Mouse (Mus musculus): ENCODE results near the gene Pelo. TPM values are rescaled to one million over a fixed set of nuclear protein-coding genes. Genes with fewer than 3 reads are reported as not detected.

The Pelo gene
- not detected for polyA plus RNA-seq (2014; fragmentation: Illumina TruSeq; extraction: RNeasy Lipid Tissue Mini Kit (QIAGEN cat#74804); ENCODE audit: low replicate concordance)

DNA sequence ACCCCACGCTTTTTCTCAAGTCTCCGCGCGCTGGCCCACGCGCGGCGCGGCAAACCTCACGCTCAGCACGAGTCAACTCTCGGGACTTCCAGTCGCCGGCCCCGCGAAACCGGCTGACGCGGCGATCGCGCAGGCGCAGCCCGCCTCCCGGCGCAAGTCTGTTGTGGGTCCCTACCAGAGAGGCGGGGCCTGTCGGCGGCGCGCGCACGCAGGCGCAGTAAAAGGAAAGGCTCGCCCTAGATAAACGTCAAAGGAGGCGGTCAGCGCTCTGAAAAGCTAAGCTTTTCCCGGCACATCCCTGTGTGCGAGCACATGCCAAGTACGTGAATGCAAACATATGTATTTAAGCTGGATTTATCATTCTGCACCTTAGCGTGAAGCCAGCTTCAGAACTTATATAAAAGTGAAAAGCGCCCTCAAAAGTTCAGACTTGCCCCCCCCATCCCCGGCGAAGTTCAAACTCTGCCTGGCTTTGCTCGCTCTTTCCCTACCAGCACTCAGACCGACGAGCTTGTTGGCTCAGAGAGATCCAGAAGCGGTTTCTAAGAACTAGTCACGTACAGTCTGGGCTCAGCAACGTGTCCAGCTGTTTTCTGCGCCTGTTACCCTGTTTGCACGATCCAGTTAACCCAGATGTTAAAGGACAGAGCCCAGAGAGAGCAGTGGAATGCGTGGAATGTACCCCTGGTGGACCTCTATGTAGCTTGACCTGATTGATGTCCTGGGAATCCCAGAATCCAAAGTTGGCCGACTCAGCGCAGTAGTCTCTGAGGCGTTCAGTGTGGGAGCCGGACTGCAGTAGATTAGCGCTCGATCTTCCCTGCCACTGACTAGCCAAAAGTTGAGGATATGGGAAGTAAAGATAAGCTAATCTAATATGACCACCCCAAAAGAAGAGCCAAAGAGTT lies at the start of gene Pelo:
TSS of gene Pelo (minus strand) at position 118 of the 908 bp plus-strand sequence.

DNA sequence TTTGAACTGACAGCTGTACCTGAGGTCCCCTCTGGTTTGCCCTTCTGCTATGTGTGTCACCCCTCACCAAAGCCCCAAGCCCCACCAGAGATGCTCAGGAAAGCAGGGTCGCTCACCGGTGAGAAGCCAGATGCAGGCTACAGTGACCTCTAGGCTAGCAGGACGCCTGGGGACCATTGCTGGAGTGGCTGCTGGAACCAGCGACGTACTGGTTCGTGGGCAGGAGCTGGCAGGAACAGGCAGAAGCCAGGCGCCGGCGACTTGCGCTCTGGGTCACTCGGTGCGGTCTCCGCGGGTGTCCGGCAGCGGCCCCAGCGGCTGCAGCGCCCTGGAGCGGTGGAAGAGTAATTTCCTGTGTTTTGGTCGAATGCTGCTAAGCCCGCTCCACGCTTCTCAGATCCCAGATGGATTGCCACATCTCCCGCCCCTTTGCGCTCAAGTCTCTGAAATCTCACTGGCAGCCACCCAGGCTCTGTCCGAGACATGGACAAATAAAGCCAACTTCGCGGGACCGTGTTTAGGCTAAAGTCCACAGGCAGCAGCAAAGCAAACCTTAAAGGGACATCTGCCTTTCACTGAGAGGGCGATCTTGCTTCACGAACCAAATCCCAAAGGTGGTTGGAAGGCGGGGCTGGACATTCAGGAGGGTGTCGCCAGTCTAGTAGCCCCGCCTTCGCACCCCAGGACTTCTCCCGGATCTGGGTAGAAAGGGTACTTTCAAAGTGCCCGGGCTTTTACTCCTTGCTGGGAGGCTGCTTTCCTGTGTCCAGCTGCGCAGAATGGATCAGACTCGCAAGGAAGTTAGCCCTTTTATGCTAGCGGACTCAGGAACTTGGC lies 11.6 kb upstream of the Pelo start, which contains the start of the genes Gm49395 and Itga1:
TSS of gene Gm49395 (minus strand) at position 567 of the 837 bp plus-strand sequence.
TSS of gene Itga1 (minus strand) at position 610 of the 837 bp plus-strand sequence.

Other genes with a start within 250 kb of the Pelo start
- gene Itga2, start 158.1 kb downstream of the Pelo start, polyA plus RNA-seq (2014; fragmentation: Illumina TruSeq; extraction: RNeasy Lipid Tissue Mini Kit (QIAGEN cat#74804); ENCODE audit: low replicate concordance): 12.2 TPM
- 2.4 TPM for gene Gm49395, start 11.7 kb upstream of the Pelo start, polyA plus RNA-seq (2014; fragmentation: Illumina TruSeq; extraction: RNeasy Lipid Tissue Mini Kit (QIAGEN cat#74804); ENCODE audit: low replicate concordance)
- 19.0 TPM for gene Itga1, start 11.8 kb upstream of the Pelo start, polyA plus RNA-seq (2014; fragmentation: Illumina TruSeq; extraction: RNeasy Lipid Tissue Mini Kit (QIAGEN cat#74804); ENCODE audit: low replicate concordance)

All from small intestine, adult 10 weeks (tissue).